Mouse (Mus musculus) cerebellum, adult (tissue): ENCODE results near the gene Dars2.
A peak's percentile ranks its signal among the peaks of the same experiment; 100 is the strongest.

Source experiments
- ATAC-seq: cut with Nextera tagmentation; 2 replicates; pipeline ENCODE4 v1.9.2; 2017; ENCODE audit warnings: mild to moderate bottlenecking, moderate library complexity, mixed read lengths; ENCODE audit not compliant: insufficient number of reproducible peaks, low FRiP score, low TSS enrichment

Dars2 gene

DNA sequence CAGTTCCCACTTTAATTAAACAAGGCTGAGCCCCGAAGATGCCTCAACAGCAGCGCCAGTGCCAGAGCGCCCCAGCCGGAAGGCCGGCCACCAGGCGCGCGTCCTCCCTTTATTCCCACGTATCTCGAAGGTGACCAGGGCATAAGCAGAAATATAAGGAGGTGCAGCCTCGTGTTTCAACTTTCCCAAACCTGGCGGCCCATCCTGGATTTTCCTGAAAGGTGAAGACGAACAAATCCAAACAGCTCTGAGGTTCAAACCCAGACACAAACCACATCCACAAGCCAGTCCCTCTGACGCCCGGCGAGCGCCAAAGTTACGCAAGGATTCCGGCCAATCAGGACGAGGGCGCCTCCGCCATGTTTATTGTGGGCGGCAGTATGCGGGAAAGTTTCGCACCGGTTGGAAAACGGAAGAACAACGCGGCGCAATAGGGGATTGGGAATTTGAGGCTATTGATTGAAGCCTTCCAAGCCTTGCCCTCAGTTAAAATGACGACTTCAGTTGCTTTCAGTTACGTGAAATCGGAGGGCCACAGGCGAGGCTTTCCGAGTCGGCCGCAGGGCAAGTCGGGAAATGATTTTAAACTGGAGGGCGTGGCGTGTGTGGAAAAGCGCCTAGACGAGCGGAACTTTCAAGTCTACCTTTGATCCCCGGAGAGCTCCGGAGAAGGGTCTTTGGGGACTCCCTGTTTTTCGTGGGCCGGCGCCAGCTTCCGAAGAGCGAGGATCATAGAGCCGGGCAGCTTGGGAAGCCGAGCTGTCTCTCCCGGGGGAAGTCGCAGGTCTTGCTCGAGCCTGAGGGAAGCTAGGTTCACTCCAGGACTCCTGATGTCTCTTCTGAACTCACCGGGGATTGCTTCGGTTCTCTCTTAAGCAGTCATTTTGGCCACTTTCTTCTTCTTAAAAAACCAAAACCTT lies at the start of gene Dars2, which contains the start of gene Cenpl:
TSS of gene Dars2 (minus strand) at position 307 of the 920 bp plus-strand sequence.
TSS of gene Cenpl (plus strand) at position 362 of the 920 bp plus-strand sequence.
- peak; percentile 97 for ATAC-seq

DNA sequence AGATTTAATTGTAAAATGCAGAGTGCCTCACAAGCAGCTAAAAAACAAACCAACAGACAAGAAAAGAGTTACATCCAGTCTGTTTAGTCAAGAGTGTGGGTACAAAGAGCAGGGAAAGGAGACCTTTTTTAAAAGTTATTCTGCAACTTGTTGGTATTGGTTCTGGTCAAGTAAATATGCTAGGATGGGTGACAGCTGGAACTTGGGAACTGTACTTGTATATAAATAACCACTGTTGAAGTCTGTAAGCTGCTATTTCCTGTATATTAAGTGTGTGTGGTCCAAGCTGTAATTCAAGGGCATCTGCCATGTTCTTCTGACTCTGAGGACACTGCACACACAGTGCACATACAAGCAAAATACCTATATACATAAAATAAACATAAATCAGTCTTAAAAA lies 44.1 kb upstream of the Dars2 start:
- ATAC-seq = no peak

DNA sequence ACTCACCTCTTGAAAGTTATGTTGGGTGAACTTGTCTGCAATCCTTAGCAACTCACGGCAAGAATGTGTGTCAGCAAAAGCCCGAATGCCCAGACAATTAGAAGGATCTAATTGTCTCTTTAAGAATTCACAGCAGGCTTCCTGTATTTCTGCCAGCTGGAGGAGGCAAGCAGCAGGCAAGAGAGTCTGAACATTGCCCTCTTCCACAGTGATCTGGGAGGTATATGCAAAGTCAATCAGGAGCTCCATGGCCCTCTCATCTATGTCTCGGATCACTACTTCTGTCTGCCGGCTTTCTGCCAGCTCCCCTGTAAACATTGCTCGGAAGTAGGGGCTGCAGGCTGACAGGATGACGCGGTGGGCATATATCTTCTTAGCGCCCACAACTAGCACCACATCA lies 38.8 kb upstream of the Dars2 start:
- peak; percentile 45; the same call in 1 of the 2 replicates for ATAC-seq

DNA sequence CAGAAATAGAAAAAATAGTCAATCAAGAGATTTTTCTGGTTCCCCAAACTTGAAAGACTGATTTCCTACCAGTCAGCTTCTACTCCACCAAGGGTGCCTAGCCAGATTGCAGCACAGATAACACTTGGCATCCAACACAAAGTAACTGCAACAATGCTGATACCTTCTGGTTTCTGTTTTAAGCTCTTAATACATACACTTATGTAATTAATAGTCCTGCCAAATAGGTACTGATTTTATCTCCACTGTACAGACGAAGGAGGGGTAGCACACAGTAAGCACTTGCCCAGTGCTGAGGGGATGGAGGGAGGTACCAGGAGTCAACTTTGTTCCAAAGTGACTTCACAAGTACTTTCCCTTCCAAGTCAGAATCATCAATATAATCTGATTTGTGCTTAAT lies 33.4 kb upstream of the Dars2 start:
- no peak for ATAC-seq

DNA sequence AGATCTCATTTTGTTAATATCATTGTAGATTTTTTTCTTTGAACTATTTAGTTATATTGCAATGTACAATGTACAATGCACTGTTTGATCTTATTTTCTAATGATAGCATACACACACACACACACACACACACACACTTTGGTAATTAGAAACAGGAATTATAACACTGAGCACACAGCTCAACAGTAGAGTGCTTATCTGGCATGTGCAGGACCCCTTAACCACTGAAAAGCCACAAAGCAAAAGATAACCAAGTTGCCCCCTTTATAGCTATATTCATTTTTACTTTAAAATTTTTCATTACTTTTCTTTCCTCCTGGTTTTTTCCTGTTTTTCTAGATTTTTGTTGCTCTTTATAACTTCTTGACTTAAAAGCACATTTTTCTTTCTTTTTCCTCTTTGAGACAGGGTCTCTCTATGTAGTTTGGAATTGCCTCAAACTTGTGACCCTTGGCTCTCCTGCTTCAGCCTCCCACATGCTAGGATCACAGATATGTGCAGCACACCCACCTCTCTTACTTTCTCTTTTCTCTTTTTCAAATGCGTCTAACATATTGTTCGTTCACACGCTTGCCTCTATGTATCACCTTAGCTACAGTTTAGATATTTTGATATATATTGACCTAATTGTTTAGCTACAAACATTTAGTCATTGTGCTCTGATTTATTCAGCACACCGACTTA lies 29.4 kb upstream of the Dars2 start:
- no peak for ATAC-seq

DNA sequence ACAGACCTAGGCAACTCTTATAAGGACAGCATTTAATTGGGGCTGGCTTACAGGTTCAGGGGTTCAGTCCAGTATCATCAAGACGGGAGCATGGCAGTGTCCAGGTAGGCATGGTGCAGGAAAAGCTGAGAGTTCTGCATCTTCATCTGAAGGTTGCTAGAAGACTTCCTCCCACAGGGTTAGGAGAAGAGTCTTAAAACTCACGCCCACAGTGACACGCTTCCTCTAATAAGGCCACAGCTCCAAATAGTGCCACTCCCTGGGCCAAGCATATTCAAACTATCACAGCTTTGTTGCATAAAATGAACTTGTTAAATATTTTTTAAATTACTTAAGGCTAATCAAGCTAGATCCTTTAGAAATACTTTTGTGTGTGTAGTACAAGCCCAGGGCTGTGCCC lies 6.8 kb upstream of the Dars2 start:
- no peak for ATAC-seq

DNA sequence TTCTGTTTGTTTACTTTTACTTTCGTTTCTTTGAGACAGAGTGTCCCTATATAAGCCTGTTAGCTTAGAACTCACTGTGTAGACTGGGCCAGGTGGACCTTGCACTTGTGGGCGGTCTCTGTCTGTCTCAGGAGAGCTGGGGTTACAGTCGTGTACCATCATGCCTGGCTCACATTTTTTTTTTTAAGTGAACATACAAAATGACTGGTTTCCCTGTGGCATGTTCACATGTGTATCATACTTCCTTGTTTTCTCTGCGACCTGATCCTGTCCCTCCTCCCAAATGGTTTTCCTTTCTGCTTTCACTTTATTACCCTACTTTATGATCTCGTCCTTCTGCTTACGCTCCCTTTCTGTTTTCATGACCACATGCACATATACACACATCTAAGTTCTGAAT lies 5.8 kb upstream of the Dars2 start:
- no peak for ATAC-seq

DNA sequence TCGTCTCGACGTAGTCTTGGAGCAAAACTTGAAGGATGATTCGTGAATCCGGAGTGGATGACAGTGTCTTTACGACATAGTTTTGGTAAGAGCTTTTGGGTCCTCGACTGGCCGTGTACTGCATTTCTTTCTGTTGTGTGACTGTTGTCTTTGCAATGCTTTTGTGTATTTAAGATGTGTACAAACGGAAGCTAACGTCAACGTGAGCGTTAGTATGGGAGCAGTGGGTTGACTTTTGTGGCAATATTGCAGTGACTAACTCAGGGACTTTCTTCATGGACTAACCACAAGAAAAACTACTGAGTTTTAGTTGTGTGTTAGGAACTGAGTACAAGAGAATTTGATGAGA lies 788 bp upstream of the Dars2 start:
- ATAC-seq = no peak

DNA sequence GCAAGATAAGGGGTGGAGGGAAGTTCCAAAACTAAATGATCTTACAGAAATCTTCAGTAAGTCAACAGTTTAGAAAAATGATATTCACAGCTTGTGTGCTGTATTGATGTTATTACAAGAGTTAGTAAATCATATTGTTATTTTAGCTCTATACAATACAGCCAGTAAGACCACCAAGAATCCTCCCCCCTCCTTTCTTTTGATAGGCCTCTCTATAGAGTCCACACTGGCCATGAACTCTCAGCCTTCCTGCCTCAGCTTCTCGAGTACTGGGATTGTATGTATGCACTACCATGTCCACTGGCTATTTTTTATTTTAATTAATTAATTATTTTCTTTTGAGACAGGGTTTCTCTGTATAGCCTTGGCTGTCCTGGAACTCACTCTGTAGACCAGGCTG lies 7.1 kb downstream of the Dars2 start:
- ATAC-seq = no peak

DNA sequence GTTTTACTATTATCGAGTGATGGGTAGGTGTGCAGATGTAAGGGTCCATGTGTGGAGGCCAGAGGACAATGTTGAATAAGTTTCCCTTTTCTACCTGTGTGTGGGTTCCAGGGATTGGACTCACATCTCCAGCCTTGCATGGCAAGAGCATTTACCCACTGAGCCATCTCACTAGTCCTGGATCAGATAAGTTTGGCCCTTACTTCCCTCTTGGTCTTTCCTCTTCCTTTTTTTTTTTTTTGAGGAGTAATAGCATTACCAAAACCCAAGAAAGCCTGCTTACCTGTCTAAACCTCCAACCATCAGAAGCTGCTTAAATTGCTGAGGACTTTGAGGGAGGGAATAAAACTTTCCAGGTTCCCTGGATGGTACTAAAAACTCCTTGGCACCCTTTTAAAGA lies 13.3 kb downstream of the Dars2 start:
- no peak for ATAC-seq

DNA sequence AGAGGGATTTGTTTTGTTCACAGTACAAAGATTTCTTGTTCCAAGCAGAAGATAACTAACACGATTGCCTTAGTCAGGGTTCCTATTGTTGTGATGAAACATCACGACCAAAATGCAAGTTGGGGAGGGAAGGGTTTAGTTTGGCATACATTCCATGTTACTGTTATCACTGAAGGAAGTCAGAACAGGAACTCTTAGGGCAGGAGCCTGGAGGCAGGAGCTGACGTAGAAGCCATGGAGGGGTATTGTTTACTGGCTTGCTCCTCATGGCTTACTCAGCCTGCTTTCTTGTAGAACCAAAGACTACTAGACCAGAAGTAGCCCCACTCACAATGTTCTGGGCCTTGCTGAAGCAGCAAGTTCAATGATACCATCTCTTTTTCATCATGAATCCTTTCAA lies 23.5 kb downstream of the Dars2 start:
- ATAC-seq = no peak

DNA sequence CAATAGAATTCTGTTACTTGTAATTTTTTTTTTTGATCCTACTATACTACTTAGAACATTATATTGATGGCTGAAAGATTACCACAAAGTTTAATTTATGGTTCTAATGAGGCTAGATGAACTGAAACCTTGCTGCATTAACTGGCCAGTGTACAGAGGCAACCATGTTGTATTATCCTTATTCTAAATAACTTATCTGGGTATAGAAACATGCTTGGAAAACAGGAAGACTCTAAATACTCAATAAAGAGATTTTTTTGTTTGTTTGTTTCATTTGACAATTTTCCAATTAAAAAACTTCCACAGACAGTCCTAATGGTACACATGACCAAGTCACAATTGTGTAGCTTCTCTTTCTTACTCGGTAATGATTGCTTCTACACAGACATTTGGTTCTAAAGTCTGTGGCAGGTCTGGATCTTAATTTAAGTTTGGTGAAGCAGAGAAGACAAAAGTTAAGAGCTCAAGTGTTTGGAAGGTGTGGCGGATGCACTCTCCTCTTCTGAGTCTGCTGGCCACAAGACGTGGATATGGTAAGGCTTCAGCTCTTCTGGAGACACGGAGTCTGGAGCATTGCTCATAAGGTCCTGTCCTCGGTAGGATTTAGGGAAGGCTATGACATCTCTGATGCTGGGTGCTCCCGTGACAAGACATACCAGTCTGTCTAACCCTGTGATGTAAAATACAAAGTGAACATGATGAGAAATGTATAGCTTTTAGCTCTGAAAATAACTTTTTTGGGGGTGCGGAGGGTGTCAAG lies 29.0 kb downstream of the Dars2 start:
- no peak for ATAC-seq

DNA sequence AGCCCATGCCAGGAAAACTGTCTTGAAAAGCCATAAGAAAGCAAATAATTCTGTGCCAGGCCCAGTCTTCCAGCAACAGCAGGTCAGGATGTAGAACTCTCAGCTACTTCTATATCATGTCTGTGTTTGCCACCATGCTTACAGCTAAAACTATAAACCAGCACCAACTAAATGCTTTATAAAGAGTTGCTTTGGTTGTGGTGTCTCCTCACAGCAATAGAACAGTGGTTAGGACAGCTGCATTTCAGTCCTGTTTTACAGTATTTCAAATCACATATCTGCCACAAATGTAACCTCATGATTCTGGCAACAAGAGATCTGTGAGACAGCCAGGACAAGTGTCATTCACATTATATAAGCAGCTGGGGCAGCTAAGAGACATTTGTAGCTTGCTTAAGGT lies 29.6 kb downstream of the Dars2 start:
- ATAC-seq = no peak

DNA sequence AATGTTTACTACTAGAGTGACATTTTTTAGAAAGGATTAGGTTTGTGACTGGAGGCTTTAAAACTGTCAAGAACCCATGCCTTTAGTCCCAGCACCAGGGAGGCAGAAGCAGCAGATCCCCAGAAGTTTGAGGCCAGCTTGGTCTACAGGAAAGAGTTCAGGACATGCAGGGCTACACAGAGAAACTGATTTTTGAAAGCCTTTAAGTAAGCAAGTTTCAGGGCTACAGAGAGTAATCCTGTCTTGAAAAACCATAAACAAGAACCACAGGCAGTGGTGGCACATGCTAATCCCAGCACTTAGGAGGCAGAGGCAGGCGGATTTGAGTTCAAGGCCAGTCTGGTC lies 30.1 kb downstream of the Dars2 start:
- no peak for ATAC-seq

DNA sequence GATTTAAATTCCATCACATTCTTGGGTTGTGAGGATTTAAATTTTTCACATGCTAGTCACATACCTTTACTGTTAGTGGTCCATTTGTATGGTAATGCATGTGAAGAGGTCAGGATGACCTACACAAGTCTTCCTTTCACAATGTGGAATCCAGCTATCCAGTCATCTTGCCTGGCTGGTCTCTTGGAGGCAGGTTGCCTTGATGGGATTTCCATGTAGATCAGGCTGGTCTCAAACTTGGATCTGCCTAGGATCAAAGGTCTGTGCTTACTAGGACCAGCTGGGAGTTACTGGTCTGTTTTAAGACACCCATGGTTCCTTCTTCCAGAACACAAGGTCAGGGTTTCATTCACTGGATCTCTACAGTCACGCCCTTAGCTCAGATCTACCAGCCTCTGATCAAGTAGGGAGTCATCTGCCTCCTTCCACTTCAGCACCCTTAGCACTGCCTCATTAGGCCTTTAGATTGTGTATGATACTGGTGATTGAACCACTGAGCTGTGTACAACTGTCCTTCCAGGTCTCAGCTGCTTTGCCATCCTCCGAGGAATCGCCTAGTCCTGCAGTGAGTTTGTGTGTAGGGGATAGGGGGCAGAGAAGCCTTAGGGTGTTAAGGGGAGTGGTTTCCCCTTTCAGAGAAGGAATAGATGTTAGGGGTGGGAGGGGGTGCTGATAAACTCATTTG lies 30.6 kb downstream of the Dars2 start:
- no peak for ATAC-seq

DNA sequence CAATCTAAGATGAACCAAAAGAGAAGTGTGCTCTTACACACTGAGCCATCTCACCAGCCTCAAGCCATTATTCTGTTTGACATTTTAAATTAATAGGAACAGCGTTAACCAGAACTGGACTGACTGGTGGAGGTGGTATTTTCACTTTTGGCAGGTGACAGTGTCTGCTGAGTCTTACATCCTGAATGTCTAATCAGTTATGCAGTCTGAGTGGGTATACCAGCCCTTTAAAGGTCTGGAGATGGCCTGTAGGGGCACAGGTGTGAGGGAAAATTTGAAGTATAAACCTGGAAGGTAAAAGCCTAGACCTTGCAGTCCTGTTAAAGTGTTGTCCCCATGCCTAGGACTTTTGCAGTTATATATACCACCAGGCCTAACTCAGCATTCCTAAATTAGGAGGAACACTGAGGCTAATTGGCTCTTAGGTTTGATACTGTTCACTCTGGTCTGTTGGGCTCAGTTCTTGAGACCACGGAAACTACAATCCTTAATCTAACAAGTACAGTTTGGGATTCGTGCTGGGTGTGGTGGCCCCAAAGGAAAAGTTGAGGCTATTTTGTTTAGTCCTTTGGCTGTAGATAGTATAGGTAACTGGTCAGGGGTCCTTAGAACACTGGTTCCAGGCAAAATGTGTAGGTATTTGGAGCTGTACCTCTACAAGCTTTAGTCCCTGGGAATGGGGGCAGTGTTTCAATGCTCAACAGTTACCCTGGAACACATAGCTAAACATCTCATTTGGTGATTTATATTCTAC lies 31.3 kb downstream of the Dars2 start:
- no peak for ATAC-seq

DNA sequence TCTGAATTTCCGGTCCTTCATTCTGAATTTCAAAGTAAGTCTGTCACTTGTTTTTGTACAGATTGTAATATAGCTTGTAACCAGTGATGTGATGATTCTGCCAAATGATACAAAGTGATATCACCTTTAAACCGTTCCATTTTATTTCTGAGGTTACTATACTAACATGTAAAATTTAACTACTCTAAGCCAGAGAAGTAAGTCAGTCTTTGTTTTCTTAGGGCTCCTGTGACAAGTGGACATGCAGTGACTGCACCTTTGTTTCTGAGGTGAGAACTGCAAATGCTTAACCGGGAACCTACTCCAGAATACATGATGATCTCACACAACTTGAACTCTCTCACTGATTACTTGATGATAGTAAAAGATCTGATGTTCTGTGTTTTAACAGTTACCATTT lies 32.5 kb downstream of the Dars2 start:
- no peak for ATAC-seq

DNA sequence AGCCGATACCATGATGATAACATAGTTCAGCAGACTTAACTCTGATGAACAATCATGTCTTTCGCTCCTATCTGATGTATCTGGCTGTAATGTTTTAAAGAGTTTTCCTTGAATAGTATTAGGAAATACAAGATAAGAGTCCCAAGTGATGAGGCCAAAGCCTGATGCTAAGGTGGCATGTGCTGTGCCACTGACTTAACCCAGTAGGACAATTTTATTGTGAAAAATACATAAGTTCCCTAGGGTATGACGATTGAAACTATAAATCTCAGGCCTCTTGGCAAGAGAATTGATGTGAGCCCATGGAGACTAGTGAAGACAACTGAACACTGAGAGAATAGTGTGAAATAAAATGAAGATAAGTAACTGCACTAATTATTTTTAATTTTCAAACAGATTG lies 32.9 kb downstream of the Dars2 start:
- no peak for ATAC-seq

DNA sequence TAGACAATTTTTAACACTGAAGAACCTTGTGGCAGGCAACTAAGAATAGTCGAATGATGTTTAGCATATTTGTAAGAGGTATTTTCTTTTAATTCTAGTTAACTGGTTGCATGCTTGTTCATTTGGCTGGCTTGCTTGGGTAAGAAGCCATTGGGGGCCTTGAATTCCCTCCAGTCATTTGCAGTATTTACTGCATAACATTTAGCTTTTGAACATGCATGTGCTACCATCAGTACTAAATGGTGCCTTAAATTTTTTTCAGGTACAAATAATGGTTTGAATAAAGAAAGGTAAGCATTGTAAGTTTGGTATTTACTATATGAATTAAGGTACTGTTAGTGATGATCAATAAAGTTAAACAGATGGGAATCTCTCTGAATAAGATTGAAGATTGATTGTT lies 33.4 kb downstream of the Dars2 start:
- ATAC-seq = no peak

DNA sequence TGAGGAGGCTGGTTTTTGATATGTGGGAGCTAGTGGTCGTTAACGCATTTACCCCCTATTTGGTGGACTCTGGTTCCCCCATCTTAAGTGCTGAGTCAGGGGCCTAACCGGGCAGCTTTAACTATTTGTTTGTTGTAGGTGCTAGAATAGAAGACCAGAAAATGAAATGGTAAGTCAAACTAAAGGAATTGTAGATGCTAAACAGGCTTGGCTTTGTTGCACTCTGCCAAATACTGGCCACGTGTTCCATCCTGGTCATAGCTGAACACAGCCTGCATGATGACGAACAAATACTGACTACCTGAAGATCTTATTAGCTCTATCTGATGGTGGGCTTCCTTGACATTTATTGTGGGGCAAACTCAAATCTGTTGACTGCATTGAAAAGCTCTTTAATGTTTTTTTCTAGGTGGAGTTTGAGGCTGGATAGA lies 34.0 kb downstream of the Dars2 start:
- no peak for ATAC-seq
